8 mouse cellular contexts compared by ENCODE assay signal in genomic region chr2:163697764-163698480, GRCm38 (mm10). TPM values are rescaled to one million over a fixed set of nuclear protein-coding genes. Genes with fewer than 3 reads are reported as not detected.
DNase-seq lines count a peak whose midpoint lies in the region; ATAC-seq and TF ChIP-seq lines count a peak whose summit lies in the region.

No protein-coding gene starts in this region.

- no peak for TF ChIP-seq POLR2A in spleen, adult 2 months (IDR thresholded peaks at IDR 0.05; ENCODE audit: low read depth, low read length)

- no peak overlapping the region for H3K4me3 ChIP-seq in spleen, adult 2 months (ENCODE audit: extremely low read depth, insufficient read depth, insufficient read length)
- no peak overlapping the region for H3K4me3 ChIP-seq in liver, embryonic 15.5 days (replicated peaks)
- H3K4me3 ChIP-seq in forebrain, embryonic 12.5 days (replicated peaks) = no peak overlapping the region

- H3K9ac ChIP-seq in liver, embryonic 15.5 days = 0 out of 2 replicates have a peak overlapping the region, but pooled peaks have one; percentile 7
- H3K9ac ChIP-seq in forebrain, embryonic 12.5 days = no peak overlapping the region

- intact Hi-C loops in heart, postnatal 14 days (cut with DNase I) = no loop called here

- H3K4me1 ChIP-seq in spleen, adult 2 months (ENCODE audit: control insufficient read depth, insufficient read depth, insufficient read length) = peaks cover 33% of the 10 kb centered on the region
- peaks cover 78% of the 10 kb centered on the region for H3K4me1 ChIP-seq in liver, embryonic 15.5 days (replicated peaks)
- H3K4me1 ChIP-seq in forebrain, embryonic 12.5 days = peaks cover 30% of the 10 kb centered on the region

- H3K27me3 ChIP-seq in spleen, adult 2 months (ENCODE audit: control insufficient read depth, insufficient read depth, low read length) = no peaks in the 10 kb centered on the region
- H3K27me3 ChIP-seq in liver, embryonic 15.5 days = no peaks in the 10 kb centered on the region
- H3K27me3 ChIP-seq in forebrain, embryonic 12.5 days = no peaks in the 10 kb centered on the region

- peak overlapping the region; percentile 7; the same call in 1 of the 2 replicates for H3K4me2 ChIP-seq in liver, embryonic 15.5 days
- no peak overlapping the region for H3K4me2 ChIP-seq in forebrain, embryonic 12.5 days

- TF ChIP-seq CTCF in spleen, adult 2 months (IDR thresholded peaks at IDR 0.05; ENCODE audit: extremely low read depth, insufficient read depth, insufficient read length, insufficient replicate concordance) = no peak

- WGBS in spleen, adult 2 months = 5% methylated on average over 12 of the region's 16 CpGs
- 34% methylated on average over 15 of the region's 16 CpGs for WGBS in liver, embryonic 15.5 days (ENCODE audit: insufficient replicate concordance)
- 66% methylated on average over 15 of the region's 16 CpGs for whole genome bisulfite sequencing in forebrain, embryonic 12.5 days

- peak in 1 of 2 experiments; percentile 35 for DNase-seq in spleen, adult 2 months (ENCODE audit: low read depth in 1 of 2, low spot score in 2 of 2)
- no peak for DNase-seq in spleen, adult 12 weeks (ENCODE audit: low spot score)
- DNase-seq in heart, postnatal 14 days = peak; percentile 45 to 53
- peak; percentile 45 for DNase-seq in thymus, postnatal 25 days
- DNase-seq in left cerebral cortex, adult 9 months (ENCODE audit: low spot score in 2 of 2) = no peak
- DNase-seq in cerebellum, postnatal 10 days = no peak

- no peak for ATAC-seq in liver, embryonic 15.5 days (ENCODE audit: insufficient read depth)
- ATAC-seq in forebrain, embryonic 12.5 days (ENCODE audit: low FRiP score) = no peak

- H3K36me3 ChIP-seq in spleen, adult 2 months (ENCODE audit: control insufficient read depth, insufficient read depth, low read length) = no peaks in the 10 kb centered on the region
- H3K36me3 ChIP-seq in liver, embryonic 15.5 days (replicated peaks) = no peaks in the 10 kb centered on the region
- no peaks in the 10 kb centered on the region for H3K36me3 ChIP-seq in forebrain, embryonic 12.5 days (replicated peaks)

- peak overlapping the region; percentile 88 for H3K27ac ChIP-seq in spleen, adult 2 months (ENCODE audit: insufficient read depth, low read length)
- H3K27ac ChIP-seq in liver, embryonic 15.5 days (replicated peaks) = peak overlapping the region; percentile 59; the same call in 1 of the 2 replicates
- H3K27ac ChIP-seq in forebrain, embryonic 12.5 days = no peak overlapping the region

- no peaks in the 10 kb centered on the region for H3K9me3 ChIP-seq in liver, embryonic 15.5 days (replicated peaks)
- no peaks in the 10 kb centered on the region for H3K9me3 ChIP-seq in forebrain, embryonic 12.5 days

RNA-seq across cellular contexts. Expression of gene Pkig, which starts 39.7 kb away (rescaled TPM):
- 138 and 179 TPM in 2 replicates for polyA plus RNA-seq in spleen, adult 2 months (2012; rRNA removed)
- 100 to 1,000 TPM; 183 to 188 TPM for total RNA-seq in heart, postnatal 14 days (2021)
- polyA plus RNA-seq in liver, embryonic 15.5 days (2015; fragmentation: Nextera tagmentation; extraction: Ambion mirVana) = 93.3 and 95.5 TPM in 2 replicates
- polyA plus RNA-seq in forebrain, embryonic 12.5 days (2016; fragmentation: Nextera tagmentation; extraction: Ambion mirVana) = 156 and 158 TPM in 2 replicates

RNA-seq across cellular contexts. Expression of gene Ada, which starts 52.1 kb away (rescaled TPM):
- polyA plus RNA-seq in spleen, adult 2 months (2012; rRNA removed) = 4.3 and 4.5 TPM in 2 replicates
- 1 to 10 TPM; 1.2 to 3.2 TPM for total RNA-seq in heart, postnatal 14 days (2021)
- polyA plus RNA-seq in liver, embryonic 15.5 days (2015; fragmentation: Nextera tagmentation; extraction: Ambion mirVana) = 3.5 TPM in 2 replicates
- 7.3 and 7.9 TPM in 2 replicates for polyA plus RNA-seq in forebrain, embryonic 12.5 days (2016; fragmentation: Nextera tagmentation; extraction: Ambion mirVana)

RNA-seq across cellular contexts. Expression of gene Serinc3, which starts 53.0 kb away (rescaled TPM):
- polyA plus RNA-seq in spleen, adult 2 months (2012; rRNA removed) = 400 and 443 TPM in 2 replicates
- total RNA-seq in heart, postnatal 14 days (2021) = 100 to 1,000 TPM; 360 to 363 TPM
- 126 and 129 TPM in 2 replicates for polyA plus RNA-seq in liver, embryonic 15.5 days (2015; fragmentation: Nextera tagmentation; extraction: Ambion mirVana)
- polyA plus RNA-seq in forebrain, embryonic 12.5 days (2016; fragmentation: Nextera tagmentation; extraction: Ambion mirVana) = 32.1 and 36.1 TPM in 2 replicates

Comparison
In these comparisons a context has a peak if more than half of its experiments do, and no peak if none do; other contexts are left out.
1. DNase-seq: peak in heart, postnatal 14 days (2 of 2) and thymus, postnatal 25 days (single experiment); none in spleen, adult 12 weeks (single experiment), left cerebral cortex, adult 9 months (0 of 2) and cerebellum, postnatal 10 days (0 of 2).